Mouse (Mus musculus): ENCODE results near the gene Ttbk2. TPM values are rescaled to one million over a fixed set of nuclear protein-coding genes. Genes with fewer than 3 reads are reported as not detected.
A peak's percentile ranks its signal among the peaks of the same experiment; 100 is the strongest.

Gene Ttbk2
- polyA plus RNA-seq (2014; fragmentation: Nextera tagmentation; extraction: Ambion mirVana) = 3.2 and 4.0 TPM in 2 replicates

- Histone ChIP-seq H3K9ac (ENCODE audit: low read depth, low read length) (peak within 1 kb of the TSS; percentile 85), H3K9me3 (replicated peaks; ENCODE audit: control insufficient read depth, low read length) (no peaks in the 10 kb centered on the region), H3K4me1 (ENCODE audit: control insufficient read depth, insufficient read depth, low read length) (peaks cover 5% of the 10 kb centered on the region; the same call in 1 of the 2 replicates), H3K36me3 (ENCODE audit: control insufficient read depth, insufficient read depth, low read length) (no peaks in the 10 kb centered on the region), H3K27me3 (ENCODE audit: control insufficient read depth, insufficient read depth, low read length) (no peaks in the 10 kb centered on the region), H3K4me3 (ENCODE audit: low read depth, low read length) (peak within 1 kb of the TSS; percentile 86), H3K4me2 (peak within 1 kb of the TSS; percentile 86), H3K27ac (ENCODE audit: low read depth, low read length) (peak within 1 kb of the TSS; percentile 58)
- ATAC-seq (replicated peaks; ENCODE audit: insufficient number of reproducible peaks, low FRiP score, low TSS enrichment) = peak; percentile 100
- under 1% methylated on average over 39 of the region's 39 CpGs for WGBS (ENCODE audit: insufficient replicate concordance)
Measured at GRCm38 (mm10) chr2:120850424-120851082, at the start of gene Ttbk2. TSS of gene Ttbk2 (minus strand) at chr2:120850604.

GRCm38 (mm10) chr2:120896361-120896760 is 46.0 kb upstream of the Ttbk2 start:
- no peak overlapping the region for H3K4me2 ChIP-seq
- WGBS (ENCODE audit: insufficient replicate concordance) = 96% methylated on average over 3 of the region's 3 CpGs
- ATAC-seq (replicated peaks; ENCODE audit: insufficient number of reproducible peaks, low FRiP score, low TSS enrichment) = no peak
- no peak overlapping the region for H3K27ac ChIP-seq (ENCODE audit: low read depth, low read length)
- H3K4me3 ChIP-seq (ENCODE audit: low read depth, low read length) = no peak overlapping the region
- peaks cover 15% of the 10 kb centered on the region for H3K36me3 ChIP-seq (ENCODE audit: control insufficient read depth, insufficient read depth, low read length)
- no peaks in the 10 kb centered on the region for H3K27me3 ChIP-seq (ENCODE audit: control insufficient read depth, insufficient read depth, low read length)
- H3K9me3 ChIP-seq (replicated peaks; ENCODE audit: control insufficient read depth, low read length) = no peaks in the 10 kb centered on the region
- no peaks in the 10 kb centered on the region for H3K4me1 ChIP-seq (ENCODE audit: control insufficient read depth, insufficient read depth, low read length)
- no peak overlapping the region for H3K9ac ChIP-seq (ENCODE audit: low read depth, low read length)

GRCm38 (mm10) chr2:120887601-120888000 is 37.2 kb upstream of the Ttbk2 start:
- H3K4me3 ChIP-seq (ENCODE audit: low read depth, low read length) = no peak overlapping the region
- no peak for ATAC-seq (replicated peaks; ENCODE audit: insufficient number of reproducible peaks, low FRiP score, low TSS enrichment)
- H3K9ac ChIP-seq (ENCODE audit: low read depth, low read length) = no peak overlapping the region
- H3K27me3 ChIP-seq (ENCODE audit: control insufficient read depth, insufficient read depth, low read length) = no peaks in the 10 kb centered on the region
- no peak overlapping the region for H3K4me2 ChIP-seq
- 87% methylated on average over 5 of the region's 5 CpGs for WGBS (ENCODE audit: insufficient replicate concordance)
- H3K36me3 ChIP-seq (ENCODE audit: control insufficient read depth, insufficient read depth, low read length) = peaks cover 25% of the 10 kb centered on the region
- no peaks in the 10 kb centered on the region for H3K9me3 ChIP-seq (replicated peaks; ENCODE audit: control insufficient read depth, low read length)
- H3K27ac ChIP-seq (ENCODE audit: low read depth, low read length) = no peak overlapping the region
- no peaks in the 10 kb centered on the region for H3K4me1 ChIP-seq (ENCODE audit: control insufficient read depth, insufficient read depth, low read length)

GRCm38 (mm10) chr2:120873192-120873591 is 22.8 kb upstream of the Ttbk2 start:
- 86% methylated on average over 2 of the region's 2 CpGs for WGBS (ENCODE audit: insufficient replicate concordance)
- Histone ChIP-seq H3K9ac (ENCODE audit: low read depth, low read length) (no peak overlapping the region), H3K27me3 (ENCODE audit: control insufficient read depth, insufficient read depth, low read length) (no peaks in the 10 kb centered on the region), H3K4me2 (no peak overlapping the region), H3K36me3 (ENCODE audit: control insufficient read depth, insufficient read depth, low read length) (peaks cover 11% of the 10 kb centered on the region), H3K27ac (ENCODE audit: low read depth, low read length) (no peak overlapping the region), H3K4me1 (ENCODE audit: control insufficient read depth, insufficient read depth, low read length) (no peaks in the 10 kb centered on the region; the same call in 1 of the 2 replicates), H3K4me3 (ENCODE audit: low read depth, low read length) (no peak overlapping the region), H3K9me3 (replicated peaks; ENCODE audit: control insufficient read depth, low read length) (no peaks in the 10 kb centered on the region)
- ATAC-seq (replicated peaks; ENCODE audit: insufficient number of reproducible peaks, low FRiP score, low TSS enrichment) = no peak

- Histone ChIP-seq H3K9me3 (replicated peaks; ENCODE audit: control insufficient read depth, low read length) (no peaks in the 10 kb centered on the region), H3K4me2 (no peak overlapping the region), H3K9ac (ENCODE audit: low read depth, low read length) (no peak overlapping the region), H3K27me3 (ENCODE audit: control insufficient read depth, insufficient read depth, low read length) (no peaks in the 10 kb centered on the region), H3K4me1 (ENCODE audit: control insufficient read depth, insufficient read depth, low read length) (no peaks in the 10 kb centered on the region; the same call in 1 of the 2 replicates), H3K27ac (ENCODE audit: low read depth, low read length) (peak overlapping the region; percentile 83), H3K4me3 (ENCODE audit: low read depth, low read length) (no peak overlapping the region), H3K36me3 (ENCODE audit: control insufficient read depth, insufficient read depth, low read length) (peaks cover 14% of the 10 kb centered on the region)
- ATAC-seq (replicated peaks; ENCODE audit: insufficient number of reproducible peaks, low FRiP score, low TSS enrichment) = no peak
- WGBS (ENCODE audit: insufficient replicate concordance) = 67% methylated on average over 9 of the region's 9 CpGs
Measured at GRCm38 (mm10) chr2:120871447-120872336, 21.3 kb upstream of the Ttbk2 start.

GRCm38 (mm10) chr2:120867336-120867735 is 16.9 kb upstream of the Ttbk2 start:
- Histone ChIP-seq H3K4me1 (ENCODE audit: control insufficient read depth, insufficient read depth, low read length) (no peaks in the 10 kb centered on the region; the same call in 1 of the 2 replicates), H3K9ac (ENCODE audit: low read depth, low read length) (no peak overlapping the region), H3K4me2 (no peak overlapping the region), H3K4me3 (ENCODE audit: low read depth, low read length) (no peak overlapping the region), H3K9me3 (replicated peaks; ENCODE audit: control insufficient read depth, low read length) (no peaks in the 10 kb centered on the region), H3K27me3 (ENCODE audit: control insufficient read depth, insufficient read depth, low read length) (no peaks in the 10 kb centered on the region), H3K36me3 (ENCODE audit: control insufficient read depth, insufficient read depth, low read length) (peaks cover 17% of the 10 kb centered on the region), H3K27ac (ENCODE audit: low read depth, low read length) (no peak overlapping the region)
- no peak for ATAC-seq (replicated peaks; ENCODE audit: insufficient number of reproducible peaks, low FRiP score, low TSS enrichment)
- WGBS (ENCODE audit: insufficient replicate concordance) = 90% methylated on average over 5 of the region's 5 CpGs

GRCm38 (mm10) chr2:120866561-120866960 is 16.2 kb upstream of the Ttbk2 start:
- no peak overlapping the region for H3K4me2 ChIP-seq
- no peak overlapping the region for H3K9ac ChIP-seq (ENCODE audit: low read depth, low read length)
- no peak for ATAC-seq (replicated peaks; ENCODE audit: insufficient number of reproducible peaks, low FRiP score, low TSS enrichment)
- peaks cover 21% of the 10 kb centered on the region for H3K36me3 ChIP-seq (ENCODE audit: control insufficient read depth, insufficient read depth, low read length)
- H3K27ac ChIP-seq (ENCODE audit: low read depth, low read length) = no peak overlapping the region
- H3K4me3 ChIP-seq (ENCODE audit: low read depth, low read length) = no peak overlapping the region
- WGBS (ENCODE audit: insufficient replicate concordance) = 22% methylated on average over 1 of the region's 1 CpGs
- H3K9me3 ChIP-seq (replicated peaks; ENCODE audit: control insufficient read depth, low read length) = no peaks in the 10 kb centered on the region
- no peaks in the 10 kb centered on the region; the same call in 1 of the 2 replicates for H3K4me1 ChIP-seq (ENCODE audit: control insufficient read depth, insufficient read depth, low read length)
- H3K27me3 ChIP-seq (ENCODE audit: control insufficient read depth, insufficient read depth, low read length) = no peaks in the 10 kb centered on the region

- peaks cover 21% of the 10 kb centered on the region for H3K36me3 ChIP-seq (ENCODE audit: control insufficient read depth, insufficient read depth, low read length)
- whole genome bisulfite sequencing (ENCODE audit: insufficient replicate concordance) = 94% methylated on average over 1 of the region's 1 CpGs
- H3K27me3 ChIP-seq (ENCODE audit: control insufficient read depth, insufficient read depth, low read length) = no peaks in the 10 kb centered on the region
- H3K4me3 ChIP-seq (ENCODE audit: low read depth, low read length) = no peak overlapping the region
- H3K4me2 ChIP-seq = no peak overlapping the region
- ATAC-seq (replicated peaks; ENCODE audit: insufficient number of reproducible peaks, low FRiP score, low TSS enrichment) = no peak
- H3K9ac ChIP-seq (ENCODE audit: low read depth, low read length) = no peak overlapping the region
- H3K27ac ChIP-seq (ENCODE audit: low read depth, low read length) = no peak overlapping the region
- H3K9me3 ChIP-seq (replicated peaks; ENCODE audit: control insufficient read depth, low read length) = no peaks in the 10 kb centered on the region
- H3K4me1 ChIP-seq (ENCODE audit: control insufficient read depth, insufficient read depth, low read length) = no peaks in the 10 kb centered on the region
Measured at GRCm38 (mm10) chr2:120863389-120863788, 13.0 kb upstream of the Ttbk2 start.

Data from heart, embryonic 11.5 days (tissue).